Mouse (Mus musculus) ES-Bruce4 (cell line): Measurements from ENCODE around the gene Gm973. TPM values are rescaled to one million over a fixed set of nuclear protein-coding genes. Genes with fewer than 3 reads are reported as not detected.

Source experiments
- H3K27ac ChIP-seq: 2 replicates; pipeline ENCODE4 v1.5.1; 2012; ENCODE audit warnings: low read length, inconsistent platforms; ENCODE audit not compliant: insufficient read depth
- H3K27me3 ChIP-seq: 2 replicates; pipeline ENCODE4 v1.6.1; 2012; ENCODE audit warnings: mild to moderate bottlenecking, low read length, inconsistent platforms; ENCODE audit not compliant: control insufficient read depth, poor library complexity, insufficient read depth, severe bottlenecking
- H3K36me3 ChIP-seq: 2 replicates; pipeline ENCODE4 v1.6.1; 2012; ENCODE audit warnings: inconsistent platforms, mild to moderate bottlenecking, low read length, moderate library complexity; ENCODE audit not compliant: control insufficient read depth, poor library complexity, insufficient read depth, severe bottlenecking
- H3K4me1 ChIP-seq: one replicate; pipeline ENCODE4 v1.8.1; 2011; ENCODE audit warnings: low read length; ENCODE audit not compliant: control insufficient read depth, insufficient read depth
- H3K4me3 ChIP-seq: 2 replicates; pipeline ENCODE4 v1.5.1; 2011; ENCODE audit warnings: low read depth, mild to moderate bottlenecking, low read length
- H3K9ac ChIP-seq: 2 replicates; pipeline ENCODE4 v1.6.1; 2012; ENCODE audit warnings: low read depth, mild to moderate bottlenecking, inconsistent platforms; ENCODE audit not compliant: poor library complexity, severe bottlenecking
- H3K9me3 ChIP-seq: replicated peaks from 2 replicates; pipeline ENCODE4 v1.6.1; 2012; ENCODE audit warnings: mild to moderate bottlenecking, low read length, inconsistent platforms; ENCODE audit not compliant: control insufficient read depth, poor library complexity, insufficient read depth, severe bottlenecking
- CTCF ChIP-seq: IDR thresholded peaks from one replicate; pipeline ENCODE4 v1.8.1; 2011; ENCODE audit warnings: low read depth, low read length
- EP300 ChIP-seq: IDR thresholded peaks from 2 replicates; pipeline ENCODE4 v1.6.1; 2011; ENCODE audit warnings: low read depth, low read length; ENCODE audit not compliant: insufficient read depth
- POLR2A ChIP-seq: IDR thresholded peaks from one replicate; pipeline ENCODE4 v1.8.1; 2011; ENCODE audit warnings: low read length; ENCODE audit not compliant: insufficient read depth
- polyA plus RNA-seq: library from polyadenylated mRNA; stranded (reverse); fragments of >200 nt; gene quantifications from 2 replicates; pipeline ENCODE4 v1.2.4, GENCODE M21; 2011; ENCODE audit warnings: low read depth; ENCODE audit not compliant: missing spikeins, insufficient read depth, insufficient read length

Gm973 gene
- polyA plus RNA-seq, 1 experiment, result 2.4 TPM

GRCm38 (mm10) chr1:59663456-59664135 is 147.5 kb downstream of the Gm973 start:
- Histone ChIP-seq H3K9me3 (no peaks in the 10 kb centered on the region), H3K4me1 (no peaks in the 10 kb centered on the region), H3K27me3 (no peaks in the 10 kb centered on the region), H3K9ac (no peak overlapping the region), H3K4me3 (no peak overlapping the region), H3K36me3 (peaks cover 3% of the 10 kb centered on the region; the same call in 1 of the 2 replicates), H3K27ac (no peak overlapping the region)
- TF ChIP-seq CTCF (no peak), POLR2A (no peak), EP300 (no peak)

- no peaks in the 10 kb centered on the region for H3K27me3 ChIP-seq
- H3K27ac ChIP-seq, result peak overlapping the region; percentile 31; the same call in 1 of the 2 replicates
- H3K4me1 ChIP-seq, result no peaks in the 10 kb centered on the region
- H3K36me3 ChIP-seq, result peaks cover 3% of the 10 kb centered on the region; the same call in 1 of the 2 replicates
- peak overlapping the region; percentile 37; the same call in 1 of the 2 replicates for H3K9ac ChIP-seq
- TF ChIP-seq EP300, result no peak
- no peak for TF ChIP-seq POLR2A
- TF ChIP-seq CTCF, result no peak
- H3K4me3 ChIP-seq, result no peak overlapping the region
- H3K9me3 ChIP-seq, result no peaks in the 10 kb centered on the region
These were observed 152.8 kb downstream of the Gm973 start for GRCm38 (mm10) chr1:59668871-59669270.

GRCm38 (mm10) chr1:59669962-59670630 is 154.0 kb downstream of the Gm973 start:
- H3K27ac ChIP-seq, result peak overlapping the region; percentile 70
- H3K4me3 ChIP-seq, result peak overlapping the region; percentile 85
- H3K4me1 ChIP-seq, result no peaks in the 10 kb centered on the region
- H3K9ac ChIP-seq, result peak overlapping the region; percentile 96
- H3K27me3 ChIP-seq, result no peaks in the 10 kb centered on the region
- no peak for TF ChIP-seq CTCF
- TF ChIP-seq POLR2A, result no peak
- TF ChIP-seq EP300, result no peak
- H3K36me3 ChIP-seq, result peaks cover 3% of the 10 kb centered on the region; the same call in 1 of the 2 replicates
- no peaks in the 10 kb centered on the region for H3K9me3 ChIP-seq

- H3K9ac ChIP-seq, result peak within 1 kb of the TSS; percentile 96
- no peaks in the 10 kb centered on the region for H3K27me3 ChIP-seq
- H3K9me3 ChIP-seq, result no peaks in the 10 kb centered on the region
- peak within 1 kb of the TSS; percentile 70 for H3K27ac ChIP-seq
- peak within 1 kb of the TSS; percentile 85 for H3K4me3 ChIP-seq
- H3K4me1 ChIP-seq, result no peaks in the 10 kb centered on the region
- peaks cover 3% of the 10 kb centered on the region; the same call in 1 of the 2 replicates for H3K36me3 ChIP-seq
- TF ChIP-seq POLR2A (peak; percentile 87), EP300 (no peak)
These were observed 154.6 kb downstream of the Gm973 start, which contains the start of gene Sumo1 for GRCm38 (mm10) chr1:59670641-59671168. Sumo1 (minus strand) TSS chr1:59670834.

- Histone ChIP-seq H3K4me1 (no peaks in the 10 kb centered on the region), H3K36me3 (no peaks in the 10 kb centered on the region), H3K27me3 (no peaks in the 10 kb centered on the region), H3K9ac (no peak overlapping the region), H3K9me3 (no peaks in the 10 kb centered on the region), H3K27ac (no peak overlapping the region), H3K4me3 (no peak overlapping the region)
- TF ChIP-seq EP300, result no peak
- no peak for TF ChIP-seq CTCF
- TF ChIP-seq POLR2A, result no peak
These were observed 157.6 kb downstream of the Gm973 start for GRCm38 (mm10) chr1:59673661-59674060.
